Mouse (Mus musculus) kidney, embryonic 15.5 days (tissue): ENCODE data around the gene Snx18. TPM values are rescaled to one million over a fixed set of nuclear protein-coding genes. Genes with fewer than 3 reads are reported as not detected.

ENCODE experiments used
- ATAC-seq: fragments of 200-750 bp; cut with Nextera tagmentation; replicated peaks from 2 replicates; pipeline ENCODE4 v1.8.0; 2017; ENCODE audit warnings: moderate TSS enrichment; ENCODE audit not compliant: low FRiP score
- H3K27ac ChIP-seq: fragments of 300-500 bp; sonication (generic); 2 replicates; pipeline ENCODE4 v1.5.1; 2015; ENCODE audit warnings: mild to moderate bottlenecking, inconsistent platforms
- H3K27me3 ChIP-seq: fragments of 300-500 bp; sonication (generic); 2 replicates; pipeline ENCODE4 v1.6.1; 2015; ENCODE audit warnings: inconsistent platforms
- H3K36me3 ChIP-seq: fragments of 300-500 bp; sonication (generic); 2 replicates; pipeline ENCODE4 v1.6.1; 2015; ENCODE audit warnings: inconsistent platforms
- H3K4me1 ChIP-seq: fragments of 300-500 bp; sonication (generic); 2 replicates; pipeline ENCODE4 v1.6.1; 2015; ENCODE audit warnings: inconsistent platforms
- H3K4me2 ChIP-seq: fragments of 300-500 bp; sonication (generic); 2 replicates; pipeline ENCODE4 v1.6.1; 2015; ENCODE audit warnings: moderate library complexity, mild to moderate bottlenecking, inconsistent platforms
- H3K4me3 ChIP-seq: fragments of 300-500 bp; sonication (generic); replicated peaks from 2 replicates; pipeline ENCODE4 v1.5.1; 2015; ENCODE audit warnings: mild to moderate bottlenecking, inconsistent platforms
- H3K9ac ChIP-seq: fragments of 300-500 bp; sonication (generic); 2 replicates; pipeline ENCODE4 v1.6.1; 2015; ENCODE audit warnings: mild to moderate bottlenecking, inconsistent platforms
- H3K9me3 ChIP-seq: fragments of 300-500 bp; sonication (generic); replicated peaks from 2 replicates; pipeline ENCODE4 v1.6.1; 2016; ENCODE audit warnings: inconsistent platforms
- WGBS: fragments of 180-500 bp; shearing (Covaris S2); methylation state at CpG from one replicate; pipeline ENCODE4 v1.1.7; 2015; ENCODE audit warnings: mixed read lengths; 5-methylcytosine and 5-hydroxymethylcytosine counted together
- polyA plus RNA-seq: library from polyadenylated mRNA; unstranded; fragments of >200 nt; fragmentation: Nextera tagmentation; extraction: Ambion mirVana; gene quantifications from 2 replicates; pipeline ENCODE4 v1.2.1, GENCODE M21; 2015

The Snx18 gene
- polyA plus RNA-seq, 1 experiment from 2014 or later: 31.3 TPM

DNA sequence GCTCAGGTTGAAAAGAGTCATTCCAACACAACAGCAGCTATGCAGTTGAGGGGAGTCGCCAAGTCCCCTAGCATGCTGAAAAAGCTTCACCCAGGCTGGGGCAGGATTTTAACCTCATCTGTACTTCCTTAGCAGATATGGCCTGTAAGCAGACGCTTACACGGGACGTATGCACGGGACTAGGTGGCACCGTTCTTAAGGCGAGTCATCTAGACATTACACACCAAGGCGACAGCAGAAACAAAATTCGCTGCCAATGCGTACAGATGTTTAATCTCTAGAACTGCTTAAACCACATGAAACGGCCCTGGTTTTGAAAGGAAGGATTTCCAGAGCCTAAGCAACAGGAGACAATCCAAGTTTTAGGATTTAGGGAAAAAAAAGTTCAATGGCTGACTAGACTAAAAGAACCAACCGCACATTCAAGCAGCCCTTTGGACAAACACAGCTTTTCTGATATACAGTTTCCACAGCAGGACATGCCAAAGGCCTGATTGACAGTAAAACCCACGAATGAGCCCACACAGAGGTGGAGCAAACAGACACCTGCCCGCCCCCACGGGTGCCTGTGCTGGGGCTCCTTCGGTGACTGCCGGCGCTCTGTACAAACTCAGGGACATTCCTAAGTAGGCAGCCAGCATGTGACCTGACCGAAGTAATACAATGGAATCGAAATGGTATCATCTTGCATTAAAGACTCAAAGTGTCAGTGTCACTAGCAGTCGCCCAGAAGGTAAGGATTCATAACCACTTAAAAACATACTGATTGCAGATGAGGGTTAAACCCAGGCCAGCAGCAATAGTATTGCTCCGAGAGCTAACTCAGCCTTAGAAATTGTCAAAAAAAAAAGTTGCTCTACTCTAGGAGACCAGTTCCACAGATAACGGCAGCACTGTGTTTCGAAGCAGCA lies 3.5 kb downstream of the Snx18 start:
- 10% methylated on average over 24 of the region's 24 CpGs for WGBS
- no peaks in the 10 kb centered on the region for H3K9me3 ChIP-seq
- H3K4me2 ChIP-seq: peak overlapping the region; percentile 88
- peaks cover 23% of the 10 kb centered on the region for H3K36me3 ChIP-seq
- H3K4me1 ChIP-seq: peaks cover 78% of the 10 kb centered on the region
- peak overlapping the region; percentile 71 for H3K4me3 ChIP-seq
- peak overlapping the region; percentile 85 for H3K9ac ChIP-seq
- no peaks in the 10 kb centered on the region for H3K27me3 ChIP-seq
- peak overlapping the region; percentile 93 for H3K27ac ChIP-seq
- ATAC-seq: peak; percentile 38

DNA sequence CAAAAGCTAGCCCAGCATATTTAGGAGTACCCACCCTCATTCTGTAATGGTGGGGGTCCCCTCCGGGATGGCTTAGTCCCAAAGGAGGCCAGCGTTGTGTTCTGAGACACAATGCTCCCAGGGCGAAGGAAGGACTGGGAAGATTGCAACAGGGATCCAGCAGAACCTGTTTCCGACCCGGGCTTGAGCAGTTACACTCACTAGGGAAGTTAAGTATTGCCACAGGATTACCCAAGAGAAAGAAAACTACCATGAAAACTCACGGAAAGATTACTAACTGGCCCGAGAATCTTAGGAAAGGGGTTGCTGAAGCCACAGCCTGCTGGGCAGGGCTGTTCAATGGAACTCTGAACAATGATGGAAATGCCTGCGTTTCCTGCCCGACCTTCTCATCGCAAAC lies 4.5 kb downstream of the Snx18 start:
- Histone ChIP-seq H3K9me3 (no peaks in the 10 kb centered on the region), H3K27me3 (no peaks in the 10 kb centered on the region), H3K27ac (peak overlapping the region; percentile 93; the same call in 1 of the 2 replicates), H3K9ac (peak overlapping the region; percentile 41), H3K36me3 (peaks cover 26% of the 10 kb centered on the region), H3K4me1 (peaks cover 84% of the 10 kb centered on the region), H3K4me2 (peak overlapping the region; percentile 88), H3K4me3 (peak overlapping the region; percentile 71)
- no peak for ATAC-seq
- WGBS: 39% methylated on average over 10 of the region's 10 CpGs

DNA sequence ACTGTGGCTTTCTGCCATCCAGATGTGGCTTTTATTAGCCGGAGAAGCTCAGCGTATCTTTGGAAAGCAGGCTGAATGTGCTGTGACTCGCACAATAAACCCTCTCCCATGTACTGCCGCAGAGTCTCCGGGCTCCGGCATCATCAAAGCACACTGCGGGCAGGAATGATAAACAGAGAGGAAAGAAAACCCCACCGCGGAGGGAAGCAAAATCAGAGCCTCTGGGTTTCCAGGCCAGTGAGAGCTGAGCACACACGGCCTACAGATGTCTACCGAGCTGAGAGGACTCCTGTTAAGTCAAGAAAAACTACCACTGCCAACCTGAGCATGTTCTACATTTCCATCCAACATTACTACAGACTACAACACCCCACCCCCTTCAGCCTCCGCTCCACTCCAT lies 5.0 kb downstream of the Snx18 start:
- Histone ChIP-seq H3K4me3 (peak overlapping the region; percentile 71), H3K27ac (peak overlapping the region; percentile 19; the same call in 1 of the 2 replicates), H3K4me2 (peak overlapping the region; percentile 88), H3K9ac (peak overlapping the region; percentile 41), H3K9me3 (no peaks in the 10 kb centered on the region), H3K36me3 (peaks cover 26% of the 10 kb centered on the region), H3K27me3 (no peaks in the 10 kb centered on the region), H3K4me1 (peaks cover 86% of the 10 kb centered on the region)
- WGBS: 12% methylated on average over 12 of the region's 12 CpGs
- no peak for ATAC-seq

DNA sequence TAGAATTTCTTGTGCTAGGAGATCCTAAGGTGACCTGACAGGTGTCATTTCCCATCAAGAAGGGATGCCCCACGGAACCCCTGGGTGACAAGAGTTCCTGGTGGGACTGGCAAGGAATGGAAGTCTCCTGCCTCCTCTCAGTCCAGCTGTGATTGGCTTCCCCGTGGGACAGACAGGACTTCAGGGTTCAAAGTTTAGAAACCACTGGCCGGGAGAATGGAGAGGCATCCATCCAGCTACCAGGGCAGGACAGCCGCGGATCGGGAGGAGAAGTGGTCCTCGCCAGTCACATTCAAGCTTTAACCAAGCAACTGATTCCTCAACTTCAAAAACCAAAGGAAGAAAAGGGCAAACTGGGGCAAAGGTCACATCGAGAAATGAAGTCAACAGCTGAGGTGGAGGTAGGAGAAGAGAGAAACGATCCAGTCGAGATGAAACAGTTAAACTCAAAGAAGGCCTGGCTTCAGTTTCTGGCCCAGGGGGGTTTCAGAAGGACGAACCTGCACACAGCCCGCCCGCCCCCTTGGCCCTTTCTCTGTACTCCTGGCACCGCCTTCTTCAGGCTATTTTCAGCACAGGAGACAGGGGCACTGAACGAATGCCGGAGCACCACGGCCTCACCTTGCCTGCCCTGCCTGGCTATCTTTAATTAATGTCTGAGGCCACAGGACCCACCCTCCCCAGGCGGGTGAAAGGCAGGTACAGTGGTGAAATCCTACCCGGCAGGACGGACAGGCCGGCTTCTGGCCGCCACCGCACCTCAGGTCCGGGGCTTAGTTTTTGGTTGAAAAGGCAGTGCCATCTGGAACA lies 6.0 kb downstream of the Snx18 start:
- Histone ChIP-seq H3K36me3 (peaks cover 26% of the 10 kb centered on the region), H3K27me3 (no peaks in the 10 kb centered on the region), H3K9me3 (no peaks in the 10 kb centered on the region), H3K9ac (peak overlapping the region; percentile 41; the same call in 1 of the 2 replicates), H3K27ac (0 out of 2 replicates have a peak overlapping the region, but pooled peaks have one; percentile 23), H3K4me2 (peak overlapping the region; percentile 88), H3K4me1 (peaks cover 92% of the 10 kb centered on the region), H3K4me3 (peak overlapping the region; percentile 71)
- WGBS: 50% methylated on average over 24 of the region's 24 CpGs
- ATAC-seq: no peak

DNA sequence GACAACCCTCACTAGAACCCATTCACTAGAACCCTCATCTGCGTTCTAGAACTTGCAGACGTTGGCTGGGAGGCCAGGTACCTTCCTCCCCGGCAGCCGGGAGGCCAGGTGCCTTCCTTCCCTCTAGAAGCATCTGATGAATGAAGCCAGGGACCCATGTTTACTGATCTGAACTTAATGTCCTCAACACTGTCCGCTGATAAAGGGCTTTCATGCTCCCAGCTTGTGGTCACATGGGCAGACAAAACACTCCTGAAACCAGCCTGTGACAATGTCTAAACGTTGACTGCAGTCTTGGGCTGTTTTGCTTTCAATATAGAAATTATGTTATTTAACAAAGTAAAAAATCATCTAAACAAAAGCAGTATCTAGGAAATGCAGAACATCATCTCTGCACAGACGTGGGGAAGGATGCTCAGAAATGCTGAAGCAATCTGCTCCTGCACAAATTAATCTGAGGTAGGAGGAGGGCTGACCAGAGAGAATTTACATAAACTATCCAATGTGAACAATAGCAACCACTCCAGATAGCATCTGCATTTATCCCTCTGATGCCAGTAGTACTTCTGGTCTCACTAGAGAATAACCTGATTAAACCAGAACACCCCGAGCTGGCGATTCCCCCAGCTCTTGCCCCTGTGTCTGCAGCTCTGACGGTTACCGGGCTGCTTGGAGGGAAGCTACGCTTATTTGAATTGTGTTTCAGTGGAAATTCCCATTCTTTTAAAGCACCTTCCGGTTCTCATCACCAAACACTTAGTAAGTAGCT lies 7.4 kb downstream of the Snx18 start:
- Histone ChIP-seq H3K4me2 (peak overlapping the region; percentile 88), H3K4me3 (no peak overlapping the region), H3K9me3 (no peaks in the 10 kb centered on the region), H3K4me1 (peaks cover 93% of the 10 kb centered on the region), H3K36me3 (peaks cover 29% of the 10 kb centered on the region), H3K27ac (no peak overlapping the region), H3K27me3 (no peaks in the 10 kb centered on the region), H3K9ac (no peak overlapping the region)
- WGBS: 78% methylated on average over 13 of the region's 13 CpGs
- ATAC-seq: no peak

DNA sequence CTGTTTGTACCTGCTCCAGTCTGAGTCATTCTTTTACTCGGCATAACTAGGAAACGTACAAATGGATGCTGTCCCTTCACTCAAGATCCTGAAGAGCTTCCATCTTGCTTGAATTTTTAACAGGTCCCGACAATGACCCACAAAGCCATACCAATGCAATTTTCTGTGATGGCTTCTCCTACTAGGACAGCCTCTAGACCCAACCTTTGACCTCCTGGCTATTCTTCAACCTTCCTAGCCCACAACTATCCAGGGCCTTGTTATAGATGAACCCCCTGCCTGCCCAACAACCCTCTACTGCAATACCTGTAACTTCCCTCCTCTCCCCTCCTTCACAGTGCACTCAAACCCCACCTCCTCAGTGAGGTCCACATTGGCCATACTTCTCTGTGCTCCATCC lies 8.9 kb downstream of the Snx18 start:
- Histone ChIP-seq H3K9me3 (no peaks in the 10 kb centered on the region), H3K36me3 (peaks cover 29% of the 10 kb centered on the region), H3K4me2 (no peak overlapping the region), H3K4me3 (no peak overlapping the region), H3K4me1 (peaks cover 93% of the 10 kb centered on the region), H3K27ac (no peak overlapping the region), H3K27me3 (no peaks in the 10 kb centered on the region), H3K9ac (no peak overlapping the region)
- 82% methylated on average over 3 of the region's 3 CpGs for WGBS
- ATAC-seq: no peak

DNA sequence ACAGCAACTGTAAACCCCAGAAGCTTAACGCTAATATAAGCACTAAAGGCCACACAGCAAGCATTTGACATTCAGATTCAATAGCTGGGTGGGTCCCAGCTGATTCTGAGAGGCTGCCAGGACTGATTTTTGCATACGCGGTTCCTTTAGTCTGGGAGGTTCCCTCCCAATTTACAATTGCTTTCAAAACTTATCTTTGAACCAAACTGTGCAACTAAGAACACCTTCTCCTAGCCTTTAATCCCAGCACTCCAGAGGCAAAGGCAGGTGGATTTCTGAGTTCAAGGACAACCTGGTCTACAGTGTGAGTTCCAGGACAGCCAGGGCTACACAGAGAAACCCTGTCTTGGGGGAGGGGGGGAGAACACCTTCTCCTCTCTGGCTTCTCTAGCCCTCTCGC lies 10.5 kb downstream of the Snx18 start:
- Histone ChIP-seq H3K4me1 (peaks cover 94% of the 10 kb centered on the region), H3K4me3 (no peak overlapping the region), H3K27me3 (no peaks in the 10 kb centered on the region), H3K9me3 (no peaks in the 10 kb centered on the region), H3K4me2 (no peak overlapping the region), H3K9ac (no peak overlapping the region), H3K36me3 (peaks cover 29% of the 10 kb centered on the region), H3K27ac (no peak overlapping the region)
- 67% methylated on average over 4 of the region's 4 CpGs for WGBS
- ATAC-seq: no peak

DNA sequence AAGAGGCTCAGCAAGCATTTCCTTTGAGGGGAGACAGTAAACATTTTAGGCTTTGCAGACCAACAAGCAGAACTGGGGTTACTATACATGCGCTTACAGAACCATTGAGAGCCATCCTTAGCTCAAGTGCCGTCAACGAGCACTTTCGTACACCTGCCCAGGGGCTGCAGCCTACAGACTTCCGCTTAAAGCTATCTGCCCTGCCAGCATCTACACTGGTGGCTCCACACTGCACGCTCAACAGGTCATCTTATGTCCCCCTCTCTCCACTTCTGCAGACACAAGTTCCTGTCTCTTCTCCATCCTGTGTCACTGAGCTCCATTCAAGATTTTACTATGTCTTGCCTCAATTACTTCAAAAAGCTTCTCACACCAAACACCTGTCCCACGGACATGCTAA lies 11.0 kb downstream of the Snx18 start:
- no peak for ATAC-seq
- H3K4me2 ChIP-seq: no peak overlapping the region
- no peaks in the 10 kb centered on the region for H3K27me3 ChIP-seq
- H3K36me3 ChIP-seq: peaks cover 25% of the 10 kb centered on the region
- whole genome bisulfite sequencing: 86% methylated on average over 7 of the region's 7 CpGs
- H3K4me1 ChIP-seq: peaks cover 94% of the 10 kb centered on the region
- no peak overlapping the region for H3K4me3 ChIP-seq
- H3K9ac ChIP-seq: no peak overlapping the region
- H3K9me3 ChIP-seq: no peaks in the 10 kb centered on the region
- no peak overlapping the region for H3K27ac ChIP-seq

DNA sequence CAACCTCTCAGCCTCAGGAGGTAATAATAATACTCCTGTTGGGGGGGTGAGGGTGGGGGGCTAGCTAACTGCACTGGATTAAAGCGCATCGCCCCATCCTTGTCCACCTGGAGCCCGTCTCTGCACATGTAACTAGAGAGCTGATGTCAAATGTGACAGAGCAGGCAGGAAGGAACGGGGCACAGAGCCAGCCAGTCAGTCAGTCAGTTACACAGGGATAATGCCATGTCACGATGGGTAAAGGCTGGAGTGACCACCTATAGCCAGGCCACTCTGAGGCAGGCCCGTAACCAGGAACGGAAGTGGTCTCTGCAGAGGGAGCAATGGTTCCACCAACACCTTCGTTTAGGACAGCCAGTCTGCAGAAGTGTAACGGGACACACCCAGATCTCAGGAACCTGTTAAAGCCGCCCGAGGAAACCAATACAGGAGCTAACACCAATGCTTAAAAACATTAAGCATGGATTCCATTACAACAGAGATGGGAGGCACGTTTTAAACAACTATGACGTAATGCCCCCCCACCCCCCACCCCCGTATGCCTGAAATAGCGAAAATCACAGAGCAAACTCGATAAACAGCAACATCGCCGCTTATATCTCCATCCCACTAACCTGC lies 11.5 kb downstream of the Snx18 start:
- Histone ChIP-seq H3K4me1 (peaks cover 94% of the 10 kb centered on the region), H3K27me3 (no peaks in the 10 kb centered on the region), H3K4me3 (no peak overlapping the region), H3K4me2 (no peak overlapping the region), H3K9me3 (no peaks in the 10 kb centered on the region), H3K27ac (no peak overlapping the region), H3K9ac (no peak overlapping the region), H3K36me3 (peaks cover 20% of the 10 kb centered on the region)
- no peak for ATAC-seq
- WGBS: 80% methylated on average over 18 of the region's 18 CpGs

DNA sequence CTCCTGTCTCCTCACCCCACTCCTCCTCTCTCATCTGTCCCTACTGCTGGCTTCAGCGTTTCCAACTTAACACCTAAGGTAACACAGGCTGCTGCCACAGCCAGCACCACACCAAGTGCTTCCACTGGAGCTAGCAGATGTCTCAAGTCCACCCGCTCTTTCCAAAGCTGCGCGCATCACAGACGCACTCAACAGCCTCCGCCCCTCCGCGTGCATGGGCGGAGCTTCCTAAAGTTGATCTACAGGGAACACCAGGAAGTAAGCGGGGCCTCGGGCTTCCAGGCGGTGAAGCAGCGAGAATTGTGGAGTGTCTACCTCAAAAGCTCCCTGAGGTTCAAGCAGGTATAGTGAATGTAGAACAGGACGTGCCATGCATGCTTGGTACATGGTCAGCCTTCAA lies 12.2 kb downstream of the Snx18 start:
- Histone ChIP-seq H3K9me3 (no peaks in the 10 kb centered on the region), H3K27me3 (no peaks in the 10 kb centered on the region), H3K36me3 (peaks cover 18% of the 10 kb centered on the region), H3K9ac (no peak overlapping the region), H3K4me2 (no peak overlapping the region), H3K4me3 (no peak overlapping the region), H3K27ac (no peak overlapping the region), H3K4me1 (peaks cover 93% of the 10 kb centered on the region)
- no peak for ATAC-seq
- 89% methylated on average over 14 of the region's 14 CpGs for WGBS

DNA sequence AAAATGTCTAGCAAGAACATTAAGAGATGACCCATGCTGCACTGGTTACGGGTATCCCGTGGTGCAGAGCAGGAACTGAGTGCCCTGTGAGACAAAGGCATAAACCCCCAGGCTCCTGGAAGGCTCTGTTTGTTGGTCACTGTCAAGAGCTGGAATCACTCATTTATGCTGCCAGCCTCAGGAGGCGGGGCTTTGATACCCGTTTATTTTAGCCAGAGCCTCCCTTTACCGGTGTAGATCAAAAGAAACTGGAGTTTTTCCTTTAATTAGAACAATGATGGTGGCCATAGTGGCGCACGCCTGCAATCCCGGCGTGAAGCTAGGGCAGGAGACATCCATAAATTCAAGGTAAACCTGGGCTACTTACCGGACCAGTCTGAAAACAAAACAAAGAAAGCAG lies 12.7 kb downstream of the Snx18 start:
- Histone ChIP-seq H3K4me3 (no peak overlapping the region), H3K27me3 (no peaks in the 10 kb centered on the region), H3K9ac (no peak overlapping the region), H3K4me2 (no peak overlapping the region), H3K36me3 (peaks cover 18% of the 10 kb centered on the region), H3K9me3 (no peaks in the 10 kb centered on the region), H3K4me1 (peaks cover 92% of the 10 kb centered on the region), H3K27ac (no peak overlapping the region)
- 85% methylated on average over 10 of the region's 10 CpGs for WGBS
- no peak for ATAC-seq
